Mouse (Mus musculus): Measurements from ENCODE around the gene I0C0044D17Rik. TPM values are rescaled to one million over a fixed set of nuclear protein-coding genes. Genes with fewer than 3 reads are reported as not detected.
"Not testable (repeated sequence)": the region's sequence is repeated elsewhere in the genome, so short reads cannot be mapped to it uniquely, and the experiment has no call there.

I0C0044D17Rik gene
- polyA plus RNA-seq, 1 experiment from 2014 or later = not detected

- Histone ChIP-seq H3K27me3 (ENCODE audit: insufficient read depth, low read length) (no peaks in the 10 kb centered on the region), H3K9ac (no peak overlapping the region), H3K36me3 (ENCODE audit: insufficient read depth) (no peaks in the 10 kb centered on the region), H3K4me2 (no peak overlapping the region), H3K27ac (ENCODE audit: low read depth) (peak overlapping the region; percentile 19; the same call in 1 of the 2 replicates), H3K4me1 (ENCODE audit: insufficient read depth) (peaks cover 7% of the 10 kb centered on the region; the same call in 1 of the 2 replicates), H3K9me3 (ENCODE audit: low read depth, low read length) (no peaks in the 10 kb centered on the region), H3K4me3 (ENCODE audit: low read depth, low read length) (no peak overlapping the region)
- ATAC-seq (ENCODE audit: insufficient read depth) (no peak), DNase-seq (peak; percentile 14)
- no peak for TF ChIP-seq CTCF (IDR thresholded peaks at IDR 0.05; ENCODE audit: low read depth)
- 57% methylated on average over 11 of the region's 11 CpGs for WGBS
Observed at GRCm38 (mm10) chr4:98857037-98857648, 33.5 kb upstream of the I0C0044D17Rik start.

- Histone ChIP-seq H3K4me3 (ENCODE audit: low read depth, low read length) (no peak overlapping the region), H3K27me3 (ENCODE audit: insufficient read depth, low read length) (no peaks in the 10 kb centered on the region), H3K36me3 (ENCODE audit: insufficient read depth) (no peaks in the 10 kb centered on the region), H3K9ac (no peak overlapping the region), H3K9me3 (ENCODE audit: low read depth, low read length) (no peaks in the 10 kb centered on the region), H3K4me1 (ENCODE audit: insufficient read depth) (peaks cover 7% of the 10 kb centered on the region; the same call in 1 of the 2 replicates), H3K27ac (ENCODE audit: low read depth) (no peak overlapping the region), H3K4me2 (no peak overlapping the region)
- DNase-seq (no peak), ATAC-seq (ENCODE audit: insufficient read depth) (no peak)
- TF ChIP-seq CTCF (IDR thresholded peaks at IDR 0.05; ENCODE audit: low read depth) = no peak
- WGBS = 44% methylated on average over 4 of the region's 4 CpGs
Observed at GRCm38 (mm10) chr4:98853926-98854325, 30.3 kb upstream of the I0C0044D17Rik start.

- H3K9me3 ChIP-seq (ENCODE audit: low read depth, low read length); ATAC-seq (ENCODE audit: insufficient read depth): not testable (repeated sequence)
Observed at GRCm38 (mm10) chr4:98850485-98850884, 26.8 kb upstream of the I0C0044D17Rik start.

DNA sequence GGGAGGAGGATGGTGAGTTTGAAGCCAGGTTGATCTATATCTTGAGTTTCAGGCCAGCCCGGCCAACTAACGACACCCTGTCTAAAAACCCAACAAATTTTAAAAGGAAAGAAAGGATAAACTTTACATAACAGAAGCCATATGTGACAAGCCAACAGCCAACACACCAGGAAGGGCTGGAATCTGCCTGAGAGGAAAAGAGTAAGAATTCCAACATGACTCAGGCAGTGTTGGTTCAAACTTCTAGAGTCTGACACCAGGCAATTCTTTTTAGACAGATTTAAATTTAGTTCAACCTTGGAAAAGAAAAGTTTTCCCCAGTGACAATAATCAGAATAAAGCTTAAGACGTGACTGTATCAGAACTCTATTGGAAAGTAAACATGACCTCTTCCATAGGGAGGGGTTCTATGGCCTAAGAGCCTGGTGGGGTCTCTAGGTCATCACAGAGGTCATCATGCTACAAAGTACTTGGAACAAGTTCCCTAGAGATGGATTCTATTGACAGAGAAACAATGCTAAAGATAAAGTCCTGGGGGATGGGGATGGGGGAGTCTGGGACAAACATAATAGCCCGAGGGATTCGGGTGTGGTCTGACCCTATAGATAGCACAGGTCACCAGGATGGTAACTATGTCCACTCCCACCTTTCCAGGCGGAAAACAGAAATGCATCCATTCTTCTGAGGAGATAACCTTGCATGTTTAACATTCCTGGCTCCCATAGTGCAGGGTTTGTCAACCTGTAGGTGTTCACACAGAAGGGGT lies 23.7 kb upstream of the I0C0044D17Rik start:
- Histone ChIP-seq H3K36me3 (ENCODE audit: insufficient read depth) (no peaks in the 10 kb centered on the region), H3K27ac (ENCODE audit: low read depth) (no peak overlapping the region), H3K4me2 (no peak overlapping the region), H3K27me3 (ENCODE audit: insufficient read depth, low read length) (no peaks in the 10 kb centered on the region), H3K9me3 (ENCODE audit: low read depth, low read length) (no peaks in the 10 kb centered on the region), H3K4me3 (ENCODE audit: low read depth, low read length) (no peak overlapping the region), H3K9ac (no peak overlapping the region), H3K4me1 (ENCODE audit: insufficient read depth) (0 out of 2 replicates have a peak, but pooled peaks cover 6% of the 10 kb centered on the region)
- DNase-seq (peak; percentile 12), ATAC-seq (ENCODE audit: insufficient read depth) (no peak)
- 25% methylated on average over 6 of the region's 6 CpGs for WGBS
- TF ChIP-seq CTCF (IDR thresholded peaks at IDR 0.05; ENCODE audit: low read depth) = no peak

More at GRCm38 (mm10) chr4:98850485-98850884, 26.8 kb upstream of the I0C0044D17Rik start:
- not testable (repeated sequence) for H3K27me3 ChIP-seq (ENCODE audit: insufficient read depth, low read length); H3K27ac ChIP-seq (ENCODE audit: low read depth); H3K36me3 ChIP-seq (ENCODE audit: insufficient read depth); DNase-seq; H3K9ac ChIP-seq; H3K4me3 ChIP-seq (ENCODE audit: low read depth, low read length); H3K4me2 ChIP-seq; H3K4me1 ChIP-seq (ENCODE audit: insufficient read depth)
- WGBS = 78% methylated on average over 1 of the region's 1 CpGs

- 0 out of 2 replicates have a peak, but pooled peaks cover 6% of the 10 kb centered on the region for H3K4me1 ChIP-seq (ENCODE audit: insufficient read depth)
- H3K36me3 ChIP-seq (ENCODE audit: insufficient read depth) = no peaks in the 10 kb centered on the region
- 18% methylated on average over 3 of the region's 3 CpGs for WGBS
- H3K9ac ChIP-seq = no peak overlapping the region
- peak; percentile 17 for DNase-seq
- ATAC-seq (ENCODE audit: insufficient read depth) = no peak
- H3K4me3 ChIP-seq (ENCODE audit: low read depth, low read length) = no peak overlapping the region
- H3K27ac ChIP-seq (ENCODE audit: low read depth) = no peak overlapping the region
- no peaks in the 10 kb centered on the region for H3K9me3 ChIP-seq (ENCODE audit: low read depth, low read length)
- TF ChIP-seq CTCF (IDR thresholded peaks at IDR 0.05; ENCODE audit: low read depth) = peak; percentile 17; the same call in 1 of the 2 replicates
- no peak overlapping the region for H3K4me2 ChIP-seq
- H3K27me3 ChIP-seq (ENCODE audit: insufficient read depth, low read length) = no peaks in the 10 kb centered on the region
Observed at GRCm38 (mm10) chr4:98846396-98846795, 22.8 kb upstream of the I0C0044D17Rik start.

DNA sequence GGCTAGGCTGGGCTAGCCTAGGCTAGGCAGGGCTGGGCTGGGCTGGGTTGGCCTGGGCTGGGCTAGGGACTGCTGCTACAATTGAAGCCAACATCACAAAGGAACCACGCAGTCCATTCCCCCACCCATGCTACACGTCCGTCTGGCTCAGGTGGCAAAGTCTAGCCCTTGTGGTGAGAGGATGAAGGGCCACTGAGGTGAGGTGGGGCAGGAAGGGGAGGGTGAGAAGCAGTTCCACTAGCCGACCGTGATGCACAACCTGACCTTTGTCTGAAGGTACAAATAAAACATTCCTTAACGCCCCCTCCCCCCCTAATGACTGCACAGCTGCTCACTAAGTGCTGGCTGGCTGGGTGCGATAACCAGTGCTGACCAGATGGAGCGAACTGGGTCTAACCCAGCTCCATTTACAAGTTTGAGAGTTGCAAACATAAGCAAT lies 22.1 kb upstream of the I0C0044D17Rik start:
- H3K27me3 ChIP-seq (ENCODE audit: insufficient read depth, low read length) = no peaks in the 10 kb centered on the region
- H3K9me3 ChIP-seq (ENCODE audit: low read depth, low read length) = no peaks in the 10 kb centered on the region
- no peak overlapping the region for H3K4me3 ChIP-seq (ENCODE audit: low read depth, low read length)
- H3K4me2 ChIP-seq = no peak overlapping the region
- TF ChIP-seq CTCF (IDR thresholded peaks at IDR 0.05; ENCODE audit: low read depth) = 0 out of 2 replicates have a peak, but pooled peaks have one; percentile 3
- ATAC-seq (ENCODE audit: insufficient read depth) (peak; percentile 35), DNase-seq (peak; percentile 51)
- 32% methylated on average over 8 of the region's 8 CpGs for WGBS
- H3K9ac ChIP-seq = no peak overlapping the region
- no peak overlapping the region for H3K27ac ChIP-seq (ENCODE audit: low read depth)
- 0 out of 2 replicates have a peak, but pooled peaks cover 6% of the 10 kb centered on the region for H3K4me1 ChIP-seq (ENCODE audit: insufficient read depth)
- no peaks in the 10 kb centered on the region for H3K36me3 ChIP-seq (ENCODE audit: insufficient read depth)

GRCm38 (mm10) chr4:98845201-98845600 lies 21.6 kb upstream of the I0C0044D17Rik start:
- Histone ChIP-seq H3K9ac (no peak overlapping the region), H3K4me2 (no peak overlapping the region), H3K36me3 (ENCODE audit: insufficient read depth) (no peaks in the 10 kb centered on the region), H3K9me3 (ENCODE audit: low read depth, low read length) (no peaks in the 10 kb centered on the region), H3K27ac (ENCODE audit: low read depth) (no peak overlapping the region), H3K27me3 (ENCODE audit: insufficient read depth, low read length) (no peaks in the 10 kb centered on the region), H3K4me3 (ENCODE audit: low read depth, low read length) (no peak overlapping the region), H3K4me1 (ENCODE audit: insufficient read depth) (0 out of 2 replicates have a peak, but pooled peaks cover 6% of the 10 kb centered on the region)
- DNase-seq (no peak), ATAC-seq (ENCODE audit: insufficient read depth) (no peak)
- TF ChIP-seq CTCF (IDR thresholded peaks at IDR 0.05; ENCODE audit: low read depth) = no peak
- 84% methylated on average over 4 of the region's 4 CpGs for whole genome bisulfite sequencing
